Mouse (Mus musculus) cerebellum, adult 2 months (tissue): ENCODE data around the gene Thnsl1. TPM values are rescaled to one million over a fixed set of nuclear protein-coding genes. Genes with fewer than 3 reads are reported as not detected.

ENCODE experiments used
- DNase-seq, 2 experiments: peaks; one replicate each; pipeline ENCODE4 v3.0.0; 2021
- H3K27ac ChIP-seq: fragments of 200-500 bp; 2 replicates; pipeline ENCODE4 v1.5.1; 2012; ENCODE audit warnings: low read length, control low read depth, inconsistent platforms; ENCODE audit not compliant: insufficient read depth
- H3K27me3 ChIP-seq: fragments of 200-500 bp; 2 replicates; pipeline ENCODE4 v1.6.1; 2012; ENCODE audit warnings: inconsistent platforms, mild to moderate bottlenecking, low read length, moderate library complexity; ENCODE audit not compliant: control insufficient read depth, insufficient read depth
- H3K4me1 ChIP-seq: fragments of 200-500 bp; 2 replicates; pipeline ENCODE4 v1.6.1; 2011; ENCODE audit warnings: low read length; ENCODE audit not compliant: control insufficient read depth, insufficient read depth
- H3K4me3 ChIP-seq: fragments of 200-500 bp; replicated peaks from 2 replicates; pipeline ENCODE3; 2011; ENCODE audit warnings: mild to moderate bottlenecking, low read depth, low read length, control low read depth; ENCODE audit not compliant: insufficient read depth
- CTCF ChIP-seq: fragments of 200-500 bp; IDR thresholded peaks from 2 replicates; pipeline ENCODE4 v1.5.1; 2011; ENCODE audit warnings: low read depth, mild to moderate bottlenecking, control low read depth, low read length, moderate library complexity, borderline replicate concordance; ENCODE audit not compliant: insufficient read depth
- POLR2A ChIP-seq: fragments of 200-500 bp; IDR thresholded peaks from 2 replicates; pipeline ENCODE4 v1.6.1; 2011; ENCODE audit warnings: low read length, control low read depth, borderline replicate concordance; ENCODE audit not compliant: insufficient read depth
- WGBS: fragments of 180-500 bp; shearing (Covaris S2); methylation state at CpG from one replicate; pipeline ENCODE4 v1.1.7; 2018; 5-methylcytosine and 5-hydroxymethylcytosine counted together
- polyA plus RNA-seq: library from polyadenylated mRNA; depleted of rRNA; stranded (reverse); fragments of >200 nt; gene quantifications from 2 replicates; pipeline ENCODE4 v1.2.3, GENCODE M21; 2012; rRNA removed

The Thnsl1 gene
- 11.0 and 11.5 TPM in 2 replicates for polyA plus RNA-seq

DNA sequence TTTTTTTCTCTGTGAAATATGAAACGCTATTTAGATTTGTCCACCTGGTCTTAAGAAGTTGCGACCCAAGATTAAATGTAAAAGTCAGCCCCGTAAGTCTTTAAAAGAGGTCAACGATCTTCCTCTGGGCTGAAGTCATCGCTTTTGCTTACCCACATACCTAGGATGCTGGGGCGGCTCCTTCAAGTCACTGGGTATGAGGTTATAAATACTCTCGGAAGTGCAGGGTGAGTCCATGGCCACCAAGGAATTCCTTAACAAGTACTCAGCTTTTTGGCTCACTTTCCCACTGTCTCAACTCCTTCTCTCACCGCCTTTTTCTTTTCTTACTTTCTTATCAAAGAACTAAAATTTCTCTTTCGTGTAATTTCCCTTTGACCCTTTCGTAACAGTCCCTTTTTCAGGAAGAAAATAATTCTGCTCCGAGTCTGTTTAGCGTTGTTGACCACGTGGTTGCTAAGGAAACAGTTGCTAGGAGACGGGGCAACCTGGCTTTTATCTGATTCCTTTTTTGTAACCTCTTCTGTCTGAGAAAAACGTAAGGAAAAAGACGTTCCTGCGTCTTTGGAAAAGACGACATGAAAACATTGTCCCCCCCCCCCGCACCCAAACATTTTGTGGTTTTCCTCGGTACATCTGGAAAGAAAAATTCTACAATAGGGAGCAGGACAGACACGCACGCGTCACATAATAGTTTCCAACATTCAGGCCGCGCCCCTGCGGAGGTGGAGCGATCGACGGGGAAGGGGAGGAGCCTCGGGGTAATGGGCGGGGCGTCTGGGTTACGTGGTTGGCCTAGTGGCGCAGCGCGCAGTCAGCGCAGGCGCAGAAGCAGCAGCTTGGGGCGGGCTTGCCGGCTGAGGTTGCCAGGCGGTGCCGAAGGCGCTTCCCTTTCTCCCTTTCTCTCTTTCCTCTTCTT is at the start of gene Thnsl1, which contains the start of gene Enkur:
Gene Thnsl1 (plus strand): TSS at position 813 of the 919 bp plus-strand sequence.
Gene Enkur (minus strand): TSS at position 454 of the 919 bp plus-strand sequence.
- peaks cover 3% of the 10 kb centered on the region; the same call in 1 of the 2 replicates for H3K4me1 ChIP-seq
- WGBS, result 2% methylated on average over 43 of the region's 43 CpGs
- no peaks in the 10 kb centered on the region for H3K27me3 ChIP-seq
- H3K27ac ChIP-seq, result peak within 1 kb of the TSS; percentile 19
- H3K4me3 ChIP-seq, result peak within 1 kb of the TSS; percentile 75
- peak; percentile 96 to 99 for DNase-seq
- TF ChIP-seq CTCF (no peak), POLR2A (peak; percentile 97)

DNA sequence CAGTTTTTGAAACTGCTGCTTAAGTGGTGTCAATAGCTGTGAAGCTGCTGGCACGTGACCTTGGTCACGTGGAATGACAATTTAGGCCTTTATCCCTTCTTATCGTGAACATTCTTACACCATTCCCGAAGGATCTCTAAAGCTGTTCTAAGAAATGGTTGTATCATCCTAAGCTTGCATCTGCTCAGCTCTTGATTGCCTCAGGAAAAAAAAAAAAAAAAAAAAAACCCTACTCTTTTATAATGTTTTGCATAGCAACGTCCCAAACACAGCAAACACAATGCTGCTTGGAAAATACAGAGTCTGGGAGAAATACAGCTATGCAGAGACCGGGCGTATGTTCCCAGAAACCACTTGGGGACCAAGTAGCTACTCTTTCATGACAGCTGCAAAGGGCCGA is 41.2 kb upstream of the Thnsl1 start:
- H3K27ac ChIP-seq, result no peak overlapping the region
- DNase-seq, result no peak
- 82% methylated on average over 8 of the region's 8 CpGs for WGBS
- H3K4me1 ChIP-seq, result no peaks in the 10 kb centered on the region
- no peak overlapping the region for H3K4me3 ChIP-seq
- TF ChIP-seq POLR2A, result no peak
- no peak for TF ChIP-seq CTCF
- no peaks in the 10 kb centered on the region for H3K27me3 ChIP-seq

DNA sequence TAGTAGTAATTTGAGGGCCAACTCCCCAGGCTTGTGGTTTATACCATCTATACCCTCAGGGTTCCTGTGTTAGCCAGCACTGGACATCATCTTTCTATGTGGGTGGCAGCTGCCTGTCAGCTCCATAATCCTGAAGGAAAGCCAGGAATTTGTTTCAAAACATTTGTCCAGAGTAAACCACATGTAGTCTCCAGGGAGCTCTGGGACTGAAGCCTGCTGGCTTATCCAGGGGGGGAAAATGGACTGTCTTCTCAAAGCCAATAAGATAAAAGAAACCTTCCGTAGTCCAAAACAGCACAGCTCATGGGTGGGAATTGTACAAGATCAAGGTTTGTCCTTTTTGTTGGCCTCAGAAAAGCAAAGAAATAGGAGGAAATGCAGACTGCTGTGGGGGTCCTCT is 37.6 kb upstream of the Thnsl1 start:
- no peak for TF ChIP-seq CTCF
- TF ChIP-seq POLR2A, result no peak
- WGBS, result 76% methylated on average over 1 of the region's 1 CpGs
- no peak overlapping the region for H3K27ac ChIP-seq
- no peak for DNase-seq
- no peaks in the 10 kb centered on the region for H3K27me3 ChIP-seq
- no peak overlapping the region for H3K4me3 ChIP-seq
- H3K4me1 ChIP-seq, result no peaks in the 10 kb centered on the region

DNA sequence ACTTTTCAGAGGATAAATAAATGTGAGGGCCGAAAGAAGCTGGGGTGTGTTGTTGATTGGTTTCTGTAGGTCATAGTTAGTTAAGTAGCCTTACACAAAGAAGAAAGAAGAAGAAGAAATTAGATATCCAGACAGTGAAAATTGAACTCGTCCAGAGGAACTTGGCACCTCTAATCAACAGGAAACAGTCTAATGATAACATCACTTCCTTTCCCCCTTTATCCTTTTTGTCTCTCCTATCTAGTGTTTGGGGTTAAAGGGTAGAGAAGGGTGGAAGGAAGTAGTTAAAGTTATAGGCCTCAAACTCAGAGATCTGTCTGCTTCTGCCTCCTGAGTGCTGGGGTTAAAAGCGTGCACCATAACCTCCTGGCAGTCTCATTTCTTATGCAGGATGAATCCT is 32.7 kb upstream of the Thnsl1 start:
- TF ChIP-seq CTCF (no peak), POLR2A (no peak)
- DNase-seq, result no peak
- no peak overlapping the region for H3K4me3 ChIP-seq
- H3K4me1 ChIP-seq, result no peaks in the 10 kb centered on the region
- 93% methylated on average over 3 of the region's 3 CpGs for WGBS
- no peak overlapping the region for H3K27ac ChIP-seq
- H3K27me3 ChIP-seq, result no peaks in the 10 kb centered on the region

DNA sequence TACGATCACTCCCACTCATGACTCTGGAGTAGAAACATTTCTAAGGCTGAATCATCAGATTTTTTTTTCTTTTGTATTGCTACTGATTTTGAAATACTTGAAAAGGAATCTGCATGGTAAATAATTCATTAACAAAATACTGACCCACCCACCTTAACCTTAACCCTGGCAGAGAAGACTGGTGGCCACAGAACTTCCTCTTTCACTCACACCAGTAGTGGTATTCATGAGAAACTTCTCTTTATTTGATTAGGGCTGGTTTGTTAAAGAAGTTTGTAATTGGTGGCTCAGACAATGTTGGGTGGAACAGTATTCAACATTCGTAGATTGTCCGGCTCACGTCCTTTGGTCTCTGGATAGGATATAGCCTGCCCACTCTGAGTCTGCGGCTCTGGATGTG is 26.4 kb upstream of the Thnsl1 start:
- Histone ChIP-seq H3K27me3 (no peaks in the 10 kb centered on the region), H3K27ac (no peak overlapping the region), H3K4me3 (no peak overlapping the region), H3K4me1 (no peaks in the 10 kb centered on the region)
- 99% methylated on average over 5 of the region's 5 CpGs for WGBS
- no peak for DNase-seq
- TF ChIP-seq POLR2A (no peak), CTCF (no peak)

DNA sequence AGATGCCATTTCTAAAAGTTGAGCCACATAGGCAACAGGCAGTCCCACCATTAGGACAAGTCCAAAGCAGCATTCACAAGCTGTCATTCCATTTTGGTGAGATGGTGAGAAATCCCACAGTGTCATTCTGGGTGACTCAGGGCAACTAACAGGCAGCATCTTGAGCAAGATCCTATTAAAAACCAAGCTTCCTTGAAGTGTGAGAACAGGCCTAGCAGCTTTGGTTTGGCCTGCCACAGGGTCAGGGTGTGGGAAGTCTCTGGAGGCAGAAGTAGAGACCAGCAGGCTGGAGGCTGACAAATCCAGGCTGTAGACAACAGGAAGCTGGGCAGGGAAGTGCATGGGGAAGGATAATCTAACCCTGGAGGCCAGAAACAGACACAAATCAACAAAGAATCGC is 22.7 kb upstream of the Thnsl1 start:
- H3K27me3 ChIP-seq, result no peaks in the 10 kb centered on the region
- TF ChIP-seq CTCF, result no peak
- WGBS, result 89% methylated on average over 1 of the region's 1 CpGs
- H3K27ac ChIP-seq, result no peak overlapping the region
- no peaks in the 10 kb centered on the region for H3K4me1 ChIP-seq
- H3K4me3 ChIP-seq, result no peak overlapping the region
- DNase-seq, result no peak

DNA sequence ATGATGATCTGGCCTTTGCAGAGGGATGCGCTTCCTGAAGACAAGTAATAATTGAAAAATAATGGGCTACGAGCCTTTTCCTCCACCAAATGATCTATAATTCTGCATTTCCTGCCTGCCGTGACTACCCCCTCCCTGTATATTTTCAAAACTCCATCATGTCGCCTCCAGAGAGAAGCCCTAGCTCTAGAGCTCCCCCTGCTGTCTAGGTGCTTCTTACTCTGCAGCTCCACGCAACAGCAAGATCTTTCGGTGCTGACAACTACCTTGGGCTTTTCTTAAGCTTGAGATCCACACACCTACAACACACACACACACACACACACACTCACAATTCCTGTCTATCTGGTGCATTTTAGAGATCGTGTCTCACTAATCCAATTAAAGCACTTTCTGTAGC is 17.9 kb upstream of the Thnsl1 start:
- no peaks in the 10 kb centered on the region for H3K4me1 ChIP-seq
- peak; percentile 35 to 48 for DNase-seq
- TF ChIP-seq CTCF (peak; percentile 61; the same call in 1 of the 2 replicates), POLR2A (no peak)
- no peaks in the 10 kb centered on the region for H3K27me3 ChIP-seq
- H3K4me3 ChIP-seq, result no peak overlapping the region
- 54% methylated on average over 7 of the region's 7 CpGs for WGBS
- no peak overlapping the region for H3K27ac ChIP-seq

DNA sequence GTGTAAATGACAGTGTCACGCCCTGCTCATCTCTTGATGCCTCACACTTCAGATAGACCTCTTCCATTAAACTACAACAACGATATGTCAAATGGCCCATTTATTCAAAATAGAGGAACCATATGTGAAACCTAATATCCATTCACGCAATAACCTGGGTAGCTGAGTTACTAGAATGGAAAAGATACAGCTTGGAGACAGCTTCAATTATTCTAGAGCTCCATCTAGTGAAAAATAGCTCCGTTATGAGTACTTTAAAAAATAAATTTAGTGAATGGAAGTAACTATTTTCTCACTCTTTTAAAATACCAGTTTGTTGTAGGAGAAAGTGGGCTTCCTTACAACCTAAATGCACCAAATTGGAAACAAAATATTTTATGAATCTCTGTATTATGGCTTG is 16.9 kb upstream of the Thnsl1 start:
- WGBS, result 45% methylated on average over 4 of the region's 4 CpGs
- H3K27me3 ChIP-seq, result no peaks in the 10 kb centered on the region
- TF ChIP-seq POLR2A, result no peak
- peak; percentile 9; the same call in 1 of the 2 replicates for TF ChIP-seq CTCF
- H3K4me1 ChIP-seq, result no peaks in the 10 kb centered on the region
- H3K4me3 ChIP-seq, result no peak overlapping the region
- peak in 1 of 2 experiments; percentile 15 for DNase-seq
- no peak overlapping the region for H3K27ac ChIP-seq
